Mouse (Mus musculus) heart, embryonic 13.5 days (tissue): Measurements from ENCODE around the gene Asprv1. TPM values are rescaled to one million over a fixed set of nuclear protein-coding genes. Genes with fewer than 3 reads are reported as not detected.

ENCODE experiments used
- ATAC-seq: fragments of 200-750 bp; cut with Nextera tagmentation; 2 replicates; pipeline ENCODE4 v1.8.0; 2017; ENCODE audit warnings: moderate TSS enrichment; ENCODE audit not compliant: insufficient number of reproducible peaks, low FRiP score, low TSS enrichment; ENCODE audit errors: extremely low read depth
- H3K27ac ChIP-seq: fragments of 300-500 bp; sonication (generic); replicated peaks from 2 replicates; pipeline ENCODE4 v1.5.1; 2015; ENCODE audit warnings: moderate library complexity, mild to moderate bottlenecking, inconsistent platforms
- H3K27me3 ChIP-seq: fragments of 300-500 bp; sonication (generic); replicated peaks from 2 replicates; pipeline ENCODE4 v1.6.1; 2015; ENCODE audit warnings: mild to moderate bottlenecking, inconsistent platforms
- H3K36me3 ChIP-seq: fragments of 300-500 bp; sonication (generic); 2 replicates; pipeline ENCODE4 v1.6.1; 2015; ENCODE audit warnings: mild to moderate bottlenecking, inconsistent platforms
- H3K4me1 ChIP-seq: fragments of 300-500 bp; sonication (generic); 2 replicates; pipeline ENCODE4 v1.6.1; 2015; ENCODE audit warnings: inconsistent platforms
- H3K4me2 ChIP-seq: fragments of 300-500 bp; sonication (generic); 2 replicates; pipeline ENCODE4 v1.6.1; 2015; ENCODE audit warnings: inconsistent platforms, mild to moderate bottlenecking, moderate library complexity
- H3K4me3 ChIP-seq: fragments of 300-500 bp; sonication (generic); 2 replicates; pipeline ENCODE4 v1.5.1; 2015; ENCODE audit warnings: moderate library complexity, mild to moderate bottlenecking, inconsistent platforms
- H3K9ac ChIP-seq: fragments of 300-500 bp; sonication (generic); 2 replicates; pipeline ENCODE4 v1.6.1; 2015; ENCODE audit warnings: inconsistent platforms, mild to moderate bottlenecking, moderate library complexity
- H3K9me3 ChIP-seq: fragments of 300-500 bp; sonication (generic); 2 replicates; pipeline ENCODE4 v1.6.1; 2016; ENCODE audit warnings: inconsistent platforms
- WGBS: fragments of 180-500 bp; shearing (Covaris S2); methylation state at CpG from one replicate; pipeline ENCODE4 v1.1.7; 2015; ENCODE audit warnings: mixed read lengths; 5-methylcytosine and 5-hydroxymethylcytosine counted together
- polyA plus RNA-seq: library from polyadenylated mRNA; unstranded; fragments of >200 nt; fragmentation: Nextera tagmentation; extraction: Ambion mirVana; gene quantifications from 2 replicates; pipeline ENCODE4 v1.2.1, GENCODE M21; 2015

The Asprv1 gene
- polyA plus RNA-seq, 1 experiment from 2014 or later: 0.09 TPM

- peaks cover 10% of the 10 kb centered on the region; the same call in 1 of the 2 replicates for H3K27me3 ChIP-seq
- ATAC-seq: no peak
- no peaks in the 10 kb centered on the region for H3K36me3 ChIP-seq
- H3K4me3 ChIP-seq: no peak overlapping the region
- H3K4me1 ChIP-seq: no peaks in the 10 kb centered on the region
- 82% methylated on average over 10 of the region's 10 CpGs for WGBS
- H3K9ac ChIP-seq: no peak overlapping the region
- no peaks in the 10 kb centered on the region for H3K9me3 ChIP-seq
- H3K4me2 ChIP-seq: no peak overlapping the region
- H3K27ac ChIP-seq: no peak overlapping the region
Measured at GRCm38 (mm10) chr6:86593146-86593897, 34.6 kb upstream of the Asprv1 start.

GRCm38 (mm10) chr6:86594636-86595035, 33.3 kb upstream of the Asprv1 start:
- no peaks in the 10 kb centered on the region for H3K9me3 ChIP-seq
- H3K27ac ChIP-seq: no peak overlapping the region
- no peaks in the 10 kb centered on the region for H3K36me3 ChIP-seq
- peak overlapping the region; percentile 34 for H3K9ac ChIP-seq
- peaks cover 10% of the 10 kb centered on the region for H3K4me1 ChIP-seq
- H3K4me2 ChIP-seq: peak overlapping the region; percentile 62
- H3K27me3 ChIP-seq: peaks cover 10% of the 10 kb centered on the region; the same call in 1 of the 2 replicates
- H3K4me3 ChIP-seq: peak overlapping the region; percentile 37
- ATAC-seq: peak; percentile 76
- 14% methylated on average over 9 of the region's 9 CpGs for WGBS

GRCm38 (mm10) chr6:86595865-86596440, 32.0 kb upstream of the Asprv1 start:
- Histone ChIP-seq H3K27me3 (peaks cover 10% of the 10 kb centered on the region; the same call in 1 of the 2 replicates), H3K4me3 (no peak overlapping the region)
- WGBS: 76% methylated on average over 17 of the region's 17 CpGs

DNA sequence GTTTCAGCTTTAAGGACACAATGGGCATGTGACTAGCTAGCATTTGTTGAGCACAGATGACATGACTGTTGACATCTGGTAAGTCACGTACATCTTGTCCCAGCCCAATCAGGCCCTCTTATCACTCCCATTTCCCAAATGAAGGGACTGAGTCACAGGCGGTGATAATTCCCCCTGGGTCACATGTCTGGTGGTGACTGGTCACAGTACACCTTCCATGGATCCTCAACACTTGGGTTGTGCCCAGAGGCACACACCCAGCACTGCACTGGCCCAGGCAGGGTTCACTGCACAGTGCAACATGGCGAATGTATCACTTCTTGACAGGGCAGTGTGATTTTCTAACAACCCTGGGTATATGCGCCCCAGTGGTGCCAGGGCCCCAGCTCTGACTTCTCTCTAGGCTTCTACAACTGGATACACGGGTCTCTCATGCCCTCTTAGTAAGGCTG, 29.2 kb upstream of the Asprv1 start:
- H3K27ac ChIP-seq: no peak overlapping the region
- H3K9ac ChIP-seq: no peak overlapping the region
- 0 out of 2 replicates have a peak, but pooled peaks have one; percentile 29 for ATAC-seq
- peaks cover 5% of the 10 kb centered on the region; the same call in 1 of the 2 replicates for H3K9me3 ChIP-seq
- peaks cover 21% of the 10 kb centered on the region for H3K4me1 ChIP-seq
- no peaks in the 10 kb centered on the region for H3K36me3 ChIP-seq
- H3K4me3 ChIP-seq: no peak overlapping the region
- H3K4me2 ChIP-seq: no peak overlapping the region
- H3K27me3 ChIP-seq: peaks cover 10% of the 10 kb centered on the region; the same call in 1 of the 2 replicates
- WGBS: 59% methylated on average over 5 of the region's 5 CpGs

More at GRCm38 (mm10) chr6:86595865-86596440, 32.0 kb upstream of the Asprv1 start:
- H3K4me2 ChIP-seq: no peak overlapping the region
- peaks cover 2% of the 10 kb centered on the region; the same call in 1 of the 2 replicates for H3K9me3 ChIP-seq
- H3K4me1 ChIP-seq: peaks cover 21% of the 10 kb centered on the region
- H3K27ac ChIP-seq: no peak overlapping the region
- no peaks in the 10 kb centered on the region for H3K36me3 ChIP-seq
- no peak for ATAC-seq
- no peak overlapping the region for H3K9ac ChIP-seq

- peaks cover 10% of the 10 kb centered on the region; the same call in 1 of the 2 replicates for H3K27me3 ChIP-seq
- no peak for ATAC-seq
- H3K36me3 ChIP-seq: no peaks in the 10 kb centered on the region
- H3K4me2 ChIP-seq: no peak overlapping the region
- 16% methylated on average over 4 of the region's 4 CpGs for WGBS
- H3K4me1 ChIP-seq: peaks cover 21% of the 10 kb centered on the region
- H3K4me3 ChIP-seq: no peak overlapping the region
- no peak overlapping the region for H3K9ac ChIP-seq
- peak overlapping the region; percentile 86 for H3K27ac ChIP-seq
- peaks cover 5% of the 10 kb centered on the region; the same call in 1 of the 2 replicates for H3K9me3 ChIP-seq
Measured at GRCm38 (mm10) chr6:86599197-86599596, 28.8 kb upstream of the Asprv1 start.

DNA sequence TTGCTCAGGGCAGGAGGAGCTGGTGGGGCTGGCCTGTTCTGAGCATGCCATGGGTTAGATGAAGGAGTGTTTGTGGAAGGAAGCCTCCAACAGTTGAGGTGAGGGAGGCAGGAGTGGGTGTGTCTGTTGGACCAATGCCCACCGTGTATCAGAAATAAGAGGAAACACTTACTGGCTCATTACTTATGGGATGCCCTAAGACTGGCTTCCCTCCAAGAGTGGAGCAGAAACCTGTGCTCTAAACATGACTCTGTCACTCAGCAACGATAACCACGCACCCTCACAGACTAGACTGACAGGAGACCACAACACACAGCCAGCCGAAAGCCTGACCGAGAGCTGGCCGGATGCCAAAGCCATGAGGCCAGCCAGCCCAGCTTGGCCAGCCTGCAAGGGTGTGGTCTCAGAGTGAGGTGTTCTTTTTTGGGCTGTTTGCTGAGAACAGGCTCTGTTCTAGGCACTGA, 28.0 kb upstream of the Asprv1 start:
- peaks cover 5% of the 10 kb centered on the region; the same call in 1 of the 2 replicates for H3K9me3 ChIP-seq
- WGBS: 12% methylated on average over 6 of the region's 6 CpGs
- H3K27ac ChIP-seq: peak overlapping the region; percentile 86
- ATAC-seq: peak; percentile 79
- peaks cover 21% of the 10 kb centered on the region for H3K4me1 ChIP-seq
- H3K9ac ChIP-seq: no peak overlapping the region
- no peak overlapping the region for H3K4me3 ChIP-seq
- no peaks in the 10 kb centered on the region for H3K36me3 ChIP-seq
- peaks cover 10% of the 10 kb centered on the region; the same call in 1 of the 2 replicates for H3K27me3 ChIP-seq
- peak overlapping the region; percentile 26 for H3K4me2 ChIP-seq

DNA sequence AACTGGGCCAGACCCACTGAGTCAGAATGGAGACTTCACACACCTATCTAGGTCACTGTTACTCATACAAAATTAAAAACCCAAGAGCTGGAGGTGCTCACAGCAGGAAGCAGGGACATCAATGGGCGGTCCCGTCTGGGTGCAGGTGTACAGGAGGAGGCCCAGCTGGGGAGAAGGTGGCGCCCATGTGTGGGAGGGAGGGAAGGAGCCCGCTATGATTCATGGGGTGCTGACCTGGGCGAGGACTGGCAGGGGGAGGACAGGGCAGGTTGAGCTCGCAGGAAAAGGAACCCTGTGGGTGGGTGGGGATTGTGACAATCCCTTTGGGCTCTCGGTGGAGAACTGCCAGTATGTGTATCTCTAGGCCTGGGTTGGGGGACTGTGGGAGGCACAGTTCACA, 22.7 kb upstream of the Asprv1 start:
- Histone ChIP-seq H3K36me3 (no peaks in the 10 kb centered on the region), H3K4me3 (no peak overlapping the region), H3K9ac (no peak overlapping the region), H3K4me2 (no peak overlapping the region), H3K4me1 (peaks cover 9% of the 10 kb centered on the region), H3K9me3 (peaks cover 5% of the 10 kb centered on the region; the same call in 1 of the 2 replicates), H3K27ac (no peak overlapping the region), H3K27me3 (no peaks in the 10 kb centered on the region)
- ATAC-seq: no peak
- 53% methylated on average over 7 of the region's 7 CpGs for WGBS

DNA sequence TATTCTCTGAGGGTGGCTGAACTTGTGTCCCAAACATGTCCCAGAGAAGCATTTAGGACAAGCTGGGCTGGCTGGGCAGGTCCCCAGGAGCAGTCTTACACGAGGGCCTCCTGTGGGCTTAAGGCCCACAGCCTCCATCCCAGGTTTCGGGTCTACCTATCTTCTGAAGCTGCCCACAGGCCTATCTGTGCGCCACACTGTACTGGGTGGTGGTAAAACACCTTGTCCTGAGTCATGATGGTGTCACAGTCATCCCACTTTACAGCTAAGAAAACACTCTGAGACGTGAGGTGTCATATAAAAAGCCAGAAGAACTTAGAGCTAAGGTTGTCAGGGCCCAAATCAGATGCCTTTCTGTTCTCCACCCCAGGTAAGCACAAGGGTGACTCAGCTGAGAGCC, 21.7 kb upstream of the Asprv1 start:
- Histone ChIP-seq H3K27ac (no peak overlapping the region), H3K9me3 (no peaks in the 10 kb centered on the region), H3K4me2 (no peak overlapping the region), H3K27me3 (no peaks in the 10 kb centered on the region), H3K9ac (no peak overlapping the region), H3K4me3 (no peak overlapping the region), H3K4me1 (peaks cover 9% of the 10 kb centered on the region), H3K36me3 (no peaks in the 10 kb centered on the region)
- no peak for ATAC-seq
- WGBS: 78% methylated on average over 4 of the region's 4 CpGs

GRCm38 (mm10) chr6:86607471-86607870, 20.5 kb upstream of the Asprv1 start:
- no peak overlapping the region for H3K4me3 ChIP-seq
- no peaks in the 10 kb centered on the region for H3K27me3 ChIP-seq
- no peak overlapping the region for H3K27ac ChIP-seq
- H3K4me2 ChIP-seq: no peak overlapping the region
- H3K9me3 ChIP-seq: no peaks in the 10 kb centered on the region
- no peak overlapping the region for H3K9ac ChIP-seq
- H3K4me1 ChIP-seq: peaks cover 9% of the 10 kb centered on the region
- no peak for ATAC-seq
- no peaks in the 10 kb centered on the region for H3K36me3 ChIP-seq
- 78% methylated on average over 6 of the region's 6 CpGs for WGBS

- no peak overlapping the region for H3K27ac ChIP-seq
- no peak for ATAC-seq
- no peak overlapping the region for H3K4me3 ChIP-seq
- H3K4me1 ChIP-seq: peaks cover 9% of the 10 kb centered on the region
- no peak overlapping the region for H3K4me2 ChIP-seq
- no peak overlapping the region for H3K9ac ChIP-seq
- no peaks in the 10 kb centered on the region for H3K27me3 ChIP-seq
- H3K9me3 ChIP-seq: no peaks in the 10 kb centered on the region
- 84% methylated on average over 6 of the region's 6 CpGs for WGBS
- H3K36me3 ChIP-seq: no peaks in the 10 kb centered on the region
Measured at GRCm38 (mm10) chr6:86609235-86609634, 18.7 kb upstream of the Asprv1 start.

DNA sequence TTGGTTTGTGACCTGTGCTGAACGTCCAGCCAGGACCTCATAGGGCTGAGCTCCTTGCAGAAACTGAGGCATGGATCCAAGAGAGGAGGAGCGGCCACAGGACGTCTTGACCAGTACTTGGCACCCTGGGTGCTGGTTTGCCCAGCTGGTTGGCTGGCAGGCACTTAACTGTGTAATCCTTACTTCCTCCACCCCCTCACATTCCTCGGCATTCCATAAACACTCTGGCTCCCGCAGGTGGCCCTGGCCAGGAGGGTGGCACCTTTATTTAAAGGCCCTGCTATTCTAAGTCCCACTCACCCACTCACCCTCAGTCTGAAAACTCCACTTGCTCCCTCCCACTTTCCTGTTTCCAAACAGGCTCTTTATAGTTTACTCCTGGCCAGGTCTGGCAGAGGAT, 17.2 kb upstream of the Asprv1 start:
- H3K36me3 ChIP-seq: no peaks in the 10 kb centered on the region
- no peaks in the 10 kb centered on the region for H3K9me3 ChIP-seq
- no peak overlapping the region for H3K9ac ChIP-seq
- H3K27ac ChIP-seq: no peak overlapping the region
- peaks cover 9% of the 10 kb centered on the region for H3K4me1 ChIP-seq
- 47% methylated on average over 5 of the region's 5 CpGs for WGBS
- H3K4me2 ChIP-seq: no peak overlapping the region
- no peak overlapping the region for H3K4me3 ChIP-seq
- no peak for ATAC-seq
- H3K27me3 ChIP-seq: no peaks in the 10 kb centered on the region
